Mouse (Mus musculus): ENCODE results near the gene Sfxn4. TPM values are rescaled to one million over a fixed set of nuclear protein-coding genes. Genes with fewer than 3 reads are reported as not detected.

Sfxn4 gene
- polyA plus RNA-seq, 1 experiment from 2014 or later = 14.4 TPM

GRCm38 (mm10) chr19:60812036-60812389 is 49.3 kb downstream of the Sfxn4 start:
- Histone ChIP-seq H3K36me3 (peaks cover 18% of the 10 kb centered on the region), H3K4me3 (replicated peaks) (peak overlapping the region; percentile 70), H3K27ac (peak overlapping the region; percentile 56; the same call in 1 of the 2 replicates), H3K9ac (replicated peaks) (peak overlapping the region; percentile 79), H3K4me1 (replicated peaks) (peaks cover 12% of the 10 kb centered on the region), H3K4me2 (replicated peaks) (peak overlapping the region; percentile 65), H3K27me3 (no peaks in the 10 kb centered on the region), H3K9me3 (no peaks in the 10 kb centered on the region)
- no peak for ATAC-seq
- WGBS = 19% methylated on average over 10 of the region's 10 CpGs

GRCm38 (mm10) chr19:60811098-60812035 is 49.9 kb downstream of the Sfxn4 start, which contains the start of gene Fam45a:
Gene Fam45a, plus strand, starts transcription at chr19:60811585.
- H3K9me3 ChIP-seq = no peaks in the 10 kb centered on the region
- H3K4me2 ChIP-seq (replicated peaks) = peak within 1 kb of the TSS; percentile 65
- H3K27ac ChIP-seq = peak within 1 kb of the TSS; percentile 56
- peak; percentile 100 for ATAC-seq
- peaks cover 13% of the 10 kb centered on the region for H3K36me3 ChIP-seq
- peaks cover 12% of the 10 kb centered on the region for H3K4me1 ChIP-seq (replicated peaks)
- peak within 1 kb of the TSS; percentile 70 for H3K4me3 ChIP-seq (replicated peaks)
- no peaks in the 10 kb centered on the region for H3K27me3 ChIP-seq
- 2% methylated on average over 45 of the region's 45 CpGs for WGBS
- H3K9ac ChIP-seq (replicated peaks) = peak within 1 kb of the TSS; percentile 79

DNA sequence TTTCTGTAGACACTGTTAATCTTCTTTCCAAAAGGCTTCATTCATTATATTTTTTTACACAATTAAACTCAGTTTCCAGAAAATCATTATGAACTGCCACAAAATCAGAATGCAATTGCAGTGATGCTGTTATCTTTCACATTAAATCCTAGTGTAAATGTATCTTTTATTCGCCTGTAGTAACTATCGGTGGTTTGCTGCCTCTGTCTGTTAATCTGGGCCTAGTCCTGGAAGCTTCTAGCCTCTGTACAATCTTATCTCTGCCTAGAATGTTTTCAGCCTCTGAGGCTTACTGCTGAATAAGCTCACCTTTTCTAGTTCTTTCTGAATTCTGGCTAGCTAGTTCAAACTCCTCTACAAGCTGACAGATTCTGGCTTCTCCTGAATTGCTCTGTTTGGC is 51.4 kb downstream of the Sfxn4 start:
- H3K4me1 ChIP-seq (replicated peaks) = peaks cover 12% of the 10 kb centered on the region
- H3K4me3 ChIP-seq (replicated peaks) = no peak overlapping the region
- no peaks in the 10 kb centered on the region for H3K27me3 ChIP-seq
- H3K9ac ChIP-seq (replicated peaks) = no peak overlapping the region
- 96% methylated on average over 2 of the region's 2 CpGs for WGBS
- no peaks in the 10 kb centered on the region for H3K9me3 ChIP-seq
- H3K36me3 ChIP-seq = peaks cover under 1% of the 10 kb centered on the region; the same call in 1 of the 2 replicates
- ATAC-seq = no peak
- H3K4me2 ChIP-seq (replicated peaks) = no peak overlapping the region
- no peak overlapping the region for H3K27ac ChIP-seq

- Histone ChIP-seq H3K4me1 (replicated peaks) (no peaks in the 10 kb centered on the region), H3K4me2 (replicated peaks) (no peak overlapping the region), H3K36me3 (no peaks in the 10 kb centered on the region), H3K27ac (no peak overlapping the region), H3K9me3 (no peaks in the 10 kb centered on the region), H3K9ac (replicated peaks) (no peak overlapping the region), H3K27me3 (no peaks in the 10 kb centered on the region), H3K4me3 (replicated peaks) (no peak overlapping the region)
- no peak for ATAC-seq
- 69% methylated on average over 2 of the region's 2 CpGs for WGBS
These were observed 56.4 kb downstream of the Sfxn4 start for GRCm38 (mm10) chr19:60804903-60805302.

- no peak overlapping the region for H3K27ac ChIP-seq
- no peaks in the 10 kb centered on the region for H3K9me3 ChIP-seq
- ATAC-seq = no peak
- no peak overlapping the region for H3K9ac ChIP-seq (replicated peaks)
- no peaks in the 10 kb centered on the region for H3K27me3 ChIP-seq
- 82% methylated on average over 7 of the region's 7 CpGs for WGBS
- H3K4me1 ChIP-seq (replicated peaks) = no peaks in the 10 kb centered on the region
- no peak overlapping the region for H3K4me2 ChIP-seq (replicated peaks)
- H3K36me3 ChIP-seq = no peaks in the 10 kb centered on the region
- no peak overlapping the region for H3K4me3 ChIP-seq (replicated peaks)
These were observed 61.3 kb downstream of the Sfxn4 start for GRCm38 (mm10) chr19:60799867-60800569.

DNA sequence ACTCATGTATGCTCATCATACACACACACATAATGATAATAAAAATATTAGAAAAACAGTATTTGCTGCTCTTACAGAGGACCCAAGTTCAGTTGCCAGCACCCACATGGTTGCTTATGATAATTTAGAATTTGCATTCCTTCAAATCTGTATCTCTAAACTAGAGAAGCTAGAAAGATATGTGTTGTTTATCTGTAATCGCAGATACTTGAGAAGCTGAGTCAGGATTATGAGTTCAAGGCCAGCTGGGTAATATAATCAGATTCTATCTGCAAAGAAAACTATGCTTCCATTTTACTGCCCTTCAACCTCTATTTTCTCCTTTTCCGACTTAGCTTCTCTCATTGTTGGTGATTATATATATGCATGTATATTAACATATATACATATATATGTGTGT is 63.9 kb downstream of the Sfxn4 start:
- no peak overlapping the region for H3K27ac ChIP-seq
- no peaks in the 10 kb centered on the region for H3K4me1 ChIP-seq (replicated peaks)
- ATAC-seq = no peak
- H3K27me3 ChIP-seq = no peaks in the 10 kb centered on the region
- no peaks in the 10 kb centered on the region for H3K36me3 ChIP-seq
- no peak overlapping the region for H3K4me3 ChIP-seq (replicated peaks)
- H3K9ac ChIP-seq (replicated peaks) = no peak overlapping the region
- WGBS = 91% methylated on average over 2 of the region's 2 CpGs
- H3K4me2 ChIP-seq (replicated peaks) = no peak overlapping the region
- no peaks in the 10 kb centered on the region for H3K9me3 ChIP-seq

- H3K9me3 ChIP-seq = no peaks in the 10 kb centered on the region
- 72% methylated on average over 2 of the region's 2 CpGs for WGBS
- H3K27ac ChIP-seq = no peak overlapping the region
- no peak overlapping the region for H3K9ac ChIP-seq (replicated peaks)
- H3K4me3 ChIP-seq (replicated peaks) = no peak overlapping the region
- H3K4me2 ChIP-seq (replicated peaks) = no peak overlapping the region
- no peaks in the 10 kb centered on the region for H3K27me3 ChIP-seq
- peaks cover 4% of the 10 kb centered on the region for H3K4me1 ChIP-seq (replicated peaks)
- ATAC-seq = no peak
- H3K36me3 ChIP-seq = no peaks in the 10 kb centered on the region
These were observed 66.0 kb downstream of the Sfxn4 start for GRCm38 (mm10) chr19:60795244-60795643.

- Histone ChIP-seq H3K4me3 (replicated peaks) (no peak overlapping the region), H3K27ac (no peak overlapping the region), H3K27me3 (no peaks in the 10 kb centered on the region), H3K9me3 (no peaks in the 10 kb centered on the region), H3K9ac (replicated peaks) (no peak overlapping the region), H3K4me2 (replicated peaks) (no peak overlapping the region), H3K36me3 (no peaks in the 10 kb centered on the region), H3K4me1 (replicated peaks) (peaks cover 16% of the 10 kb centered on the region)
- ATAC-seq = no peak
- WGBS = 83% methylated on average over 2 of the region's 2 CpGs
These were observed 68.0 kb downstream of the Sfxn4 start for GRCm38 (mm10) chr19:60793170-60793707.

GRCm38 (mm10) chr19:60791164-60791563 is 70.1 kb downstream of the Sfxn4 start:
- Histone ChIP-seq H3K36me3 (no peaks in the 10 kb centered on the region), H3K4me1 (replicated peaks) (peaks cover 33% of the 10 kb centered on the region), H3K27me3 (no peaks in the 10 kb centered on the region), H3K27ac (peak overlapping the region; percentile 97), H3K9me3 (no peaks in the 10 kb centered on the region), H3K9ac (replicated peaks) (peak overlapping the region; percentile 100), H3K4me3 (replicated peaks) (peak overlapping the region; percentile 97), H3K4me2 (replicated peaks) (peak overlapping the region; percentile 89)
- ATAC-seq = peak; percentile 32; the same call in 1 of the 2 replicates
- 16% methylated on average over 9 of the region's 9 CpGs for WGBS

- Histone ChIP-seq H3K4me1 (replicated peaks) (peaks cover 38% of the 10 kb centered on the region), H3K4me3 (replicated peaks) (peak within 1 kb of the TSS; percentile 97), H3K9me3 (no peaks in the 10 kb centered on the region), H3K9ac (replicated peaks) (peak within 1 kb of the TSS; percentile 100), H3K27ac (peak within 1 kb of the TSS; percentile 97), H3K4me2 (replicated peaks) (peak within 1 kb of the TSS; percentile 89), H3K36me3 (no peaks in the 10 kb centered on the region), H3K27me3 (no peaks in the 10 kb centered on the region)
- peak; percentile 97 for ATAC-seq
- under 1% methylated on average over 54 of the region's 57 CpGs for WGBS
These were observed 70.6 kb downstream of the Sfxn4 start, which contains the start of gene Eif3a for GRCm38 (mm10) chr19:60790551-60791161. Gene Eif3a, minus strand, starts transcription at chr19:60790658.

DNA sequence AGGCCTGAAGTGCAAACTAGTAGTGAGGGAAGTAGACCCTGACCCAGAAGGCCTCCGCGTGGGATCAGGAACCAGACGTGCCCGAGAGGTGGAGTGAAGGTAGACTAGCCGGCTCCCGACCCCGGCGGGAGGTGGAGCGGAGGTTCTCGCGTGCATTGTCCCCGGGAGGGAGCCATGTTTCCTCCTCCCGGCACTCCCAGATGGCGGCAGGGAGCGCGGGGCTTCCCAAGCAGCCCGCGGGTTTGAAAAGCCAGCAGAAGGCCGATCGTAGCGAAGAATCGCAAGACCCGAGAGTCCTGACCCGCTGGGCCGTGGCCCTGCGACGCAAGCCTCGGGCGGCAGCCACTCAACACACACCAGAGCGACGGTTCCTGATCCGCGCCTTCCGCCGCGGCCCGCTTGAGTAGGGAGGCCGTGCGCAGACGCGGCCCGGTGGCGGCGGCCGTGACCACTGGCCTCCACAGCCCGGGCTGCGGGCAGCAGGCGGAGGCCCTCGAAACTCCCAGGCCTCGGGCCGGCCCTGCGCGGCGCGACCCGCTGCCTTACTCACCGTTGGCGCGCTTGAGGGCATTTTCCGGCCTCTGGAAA is 71.3 kb downstream of the Sfxn4 start:
- no peaks in the 10 kb centered on the region for H3K36me3 ChIP-seq
- H3K27me3 ChIP-seq = no peaks in the 10 kb centered on the region
- no peaks in the 10 kb centered on the region for H3K9me3 ChIP-seq
- H3K4me2 ChIP-seq (replicated peaks) = peak overlapping the region; percentile 89
- H3K9ac ChIP-seq (replicated peaks) = peak overlapping the region; percentile 100
- peak; percentile 83 for ATAC-seq
- peaks cover 38% of the 10 kb centered on the region for H3K4me1 ChIP-seq (replicated peaks)
- WGBS = 0% methylated on average over 56 of the region's 60 CpGs
- H3K27ac ChIP-seq = peak overlapping the region; percentile 97
- peak overlapping the region; percentile 97 for H3K4me3 ChIP-seq (replicated peaks)
